Mouse (Mus musculus) cerebellum, postnatal 25 days (tissue): ENCODE results near the gene Syn3.
A peak's percentile ranks its signal among the peaks of the same experiment; 100 is the strongest.

Experiments
- DNase-seq, 2 experiments: peaks; one replicate each; pipeline ENCODE4 v3.0.0; 2021; ENCODE audit warnings: mixed read lengths in 2 of 2

Gene Syn3

DNA sequence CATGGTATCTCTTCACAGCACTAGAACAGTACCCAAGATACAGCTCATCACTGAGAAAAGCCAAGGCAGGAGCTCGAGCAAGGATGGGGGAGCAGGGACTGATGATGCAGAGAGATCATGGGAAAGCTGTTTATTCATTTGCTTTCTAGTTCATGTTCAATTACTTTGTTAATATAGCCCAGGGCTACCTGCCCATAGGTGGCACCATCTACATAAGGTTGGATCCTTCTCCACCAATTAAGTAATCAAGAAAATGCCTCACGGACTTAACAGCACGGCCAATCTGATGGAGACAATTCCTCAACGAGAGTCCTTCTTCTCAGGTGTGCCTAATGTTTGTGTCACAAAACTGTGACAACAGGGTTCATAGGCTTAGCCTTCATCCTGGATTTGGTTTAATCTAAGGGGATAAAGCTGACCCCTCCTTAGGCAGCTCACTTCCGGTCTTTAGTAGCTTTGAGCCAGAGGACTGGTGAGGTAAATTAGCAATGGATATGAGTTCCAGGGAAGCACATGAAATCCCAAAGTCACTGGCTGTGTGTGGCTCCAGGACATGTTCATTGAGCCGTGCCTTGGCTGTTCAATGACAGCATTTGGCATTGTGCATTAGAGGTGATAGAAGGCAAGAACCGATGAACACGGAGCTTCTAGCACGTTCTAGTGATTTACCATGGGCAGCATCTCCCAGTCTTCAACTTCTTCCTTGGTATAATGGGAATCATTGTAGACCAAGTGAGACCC lies 423.6 kb downstream of the Syn3 start:
- DNase-seq, result no peak

DNA sequence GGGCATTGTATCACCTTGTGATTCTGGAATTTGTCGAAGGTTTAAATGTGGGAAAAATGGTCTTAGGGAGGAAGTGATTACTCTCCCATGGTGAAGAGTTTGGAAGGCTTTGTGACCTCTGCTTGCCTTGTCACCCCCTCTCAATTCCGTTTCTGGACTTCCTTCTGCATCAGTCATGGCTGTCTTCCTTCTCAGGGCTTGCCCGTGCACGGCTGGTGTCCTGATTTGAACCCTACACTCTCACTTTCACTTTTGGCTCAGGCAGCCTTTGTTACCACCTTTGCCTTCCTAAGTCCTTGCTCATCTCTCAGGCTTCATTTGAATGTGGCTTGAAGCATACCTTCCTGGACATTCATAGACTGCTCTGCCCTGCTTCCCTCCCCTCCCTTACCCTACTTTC lies 424.6 kb downstream of the Syn3 start:
- no peak for DNase-seq

DNA sequence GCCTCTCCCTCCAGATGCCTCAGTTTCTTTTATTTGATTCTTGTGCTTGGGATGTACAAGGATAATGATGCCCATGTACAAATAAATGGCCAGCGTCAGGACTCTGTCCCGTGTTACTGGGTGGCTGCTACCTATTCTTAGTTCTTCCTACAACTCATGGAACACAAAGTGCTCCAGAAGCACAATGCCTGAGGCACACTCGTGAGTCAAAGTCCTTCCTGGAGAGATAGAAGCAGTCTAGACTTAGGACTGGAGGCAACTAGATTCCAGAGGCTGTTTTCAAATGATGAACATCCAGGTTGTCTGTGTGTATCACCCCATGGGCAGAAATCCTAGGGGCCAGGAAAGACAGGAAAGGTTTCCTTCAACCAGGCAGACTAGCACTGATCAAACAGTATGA lies 427.9 kb downstream of the Syn3 start:
- DNase-seq, result no peak

DNA sequence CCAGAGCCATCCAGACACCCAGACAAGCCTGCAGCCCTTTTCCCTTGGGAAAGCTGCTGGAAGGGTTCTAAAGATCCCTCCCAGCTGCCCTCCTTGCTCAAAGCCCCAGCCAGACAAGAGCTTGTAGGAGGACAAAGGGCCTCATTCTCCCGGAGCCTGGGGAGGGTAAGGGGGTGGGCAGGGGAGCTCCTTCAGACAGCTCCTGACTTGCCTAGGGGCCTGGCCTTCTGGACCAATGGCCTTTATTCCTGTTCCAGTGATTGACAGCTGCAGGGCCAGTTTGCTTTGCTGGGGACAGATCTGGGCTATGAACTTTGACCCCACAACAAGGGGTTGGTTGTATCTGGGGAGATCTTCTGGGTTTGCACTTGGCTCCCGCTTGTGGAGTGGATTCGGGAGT lies 429.4 kb downstream of the Syn3 start:
- no peak for DNase-seq

DNA sequence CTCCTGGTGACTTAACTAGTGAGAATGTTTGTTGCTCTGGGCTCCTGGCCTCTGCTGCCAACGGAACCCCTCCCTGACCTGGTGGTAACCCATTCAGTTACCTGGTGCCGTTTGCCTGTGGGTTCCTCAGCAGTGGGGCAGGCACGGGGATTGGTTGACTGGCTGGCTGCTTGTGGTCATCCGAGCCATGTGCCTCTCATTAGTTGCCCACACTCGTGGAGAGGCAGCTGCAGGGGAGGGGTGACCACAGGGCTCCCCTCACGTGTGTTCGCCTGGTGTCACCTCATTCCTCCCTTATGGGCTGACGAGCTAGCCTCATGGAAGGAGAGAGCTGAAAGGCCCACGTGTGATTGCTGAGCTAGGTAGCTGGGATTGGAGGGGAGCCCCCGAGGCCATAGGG lies 430.8 kb downstream of the Syn3 start:
- no peak for DNase-seq

DNA sequence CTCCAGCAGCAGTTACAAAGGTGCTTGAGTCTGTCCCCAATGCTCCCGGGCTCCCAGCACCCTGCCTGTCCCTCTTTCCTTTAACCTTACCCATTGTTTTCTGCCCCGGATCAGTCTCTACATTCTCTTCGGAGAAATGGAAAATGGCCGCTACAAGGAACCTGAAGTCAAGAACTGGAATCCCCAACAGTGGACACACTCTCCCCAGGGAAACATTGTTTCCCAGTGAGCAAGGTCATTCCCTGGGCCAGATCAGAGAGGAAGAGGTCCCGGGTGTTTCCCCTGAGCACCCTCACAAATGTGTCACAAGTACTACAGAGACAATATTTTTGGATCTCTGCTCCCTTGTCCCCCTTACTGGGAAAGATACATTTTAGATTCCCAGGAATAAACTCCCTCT lies 432.0 kb downstream of the Syn3 start:
- DNase-seq, result no peak

DNA sequence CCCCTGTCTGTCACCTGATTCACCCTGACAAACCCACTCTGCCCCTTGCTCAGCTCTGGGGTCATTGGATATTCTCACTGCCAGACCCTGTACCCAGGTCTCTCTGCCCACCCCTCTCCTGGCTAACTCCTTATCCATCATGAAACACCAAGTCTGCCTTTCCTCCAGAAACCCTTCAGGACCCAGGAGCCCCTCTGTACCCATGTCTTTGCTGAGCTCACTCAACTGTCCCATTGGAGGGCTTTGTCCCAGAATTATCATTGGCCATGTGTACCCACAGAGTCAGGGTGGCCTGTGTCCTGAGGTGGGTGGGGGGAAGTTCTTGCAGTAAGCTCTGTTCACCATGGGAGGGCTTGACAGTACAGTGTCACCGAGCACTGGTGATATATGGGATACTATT lies 433.0 kb downstream of the Syn3 start:
- DNase-seq, result no peak

DNA sequence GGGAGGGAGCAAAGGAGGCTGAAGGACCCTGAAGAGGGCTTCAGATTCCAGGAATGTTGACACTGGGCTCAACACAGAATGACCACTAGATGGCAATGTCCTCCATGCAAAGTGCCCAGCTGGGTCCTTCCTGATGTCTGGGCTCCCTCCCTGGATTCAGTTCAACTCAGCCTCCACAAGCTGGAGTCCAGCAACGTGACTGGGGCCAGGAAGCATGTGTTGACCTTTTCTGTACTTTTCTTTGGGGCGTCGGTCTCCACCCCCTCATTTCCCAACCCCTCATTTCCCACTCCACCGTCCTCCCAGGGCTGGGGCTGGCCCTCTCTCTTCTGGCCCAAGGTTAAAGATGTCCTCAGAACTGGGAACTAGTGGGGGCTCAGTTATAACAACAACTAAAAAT lies 433.8 kb downstream of the Syn3 start:
- peak; percentile 66 to 80 for DNase-seq

DNA sequence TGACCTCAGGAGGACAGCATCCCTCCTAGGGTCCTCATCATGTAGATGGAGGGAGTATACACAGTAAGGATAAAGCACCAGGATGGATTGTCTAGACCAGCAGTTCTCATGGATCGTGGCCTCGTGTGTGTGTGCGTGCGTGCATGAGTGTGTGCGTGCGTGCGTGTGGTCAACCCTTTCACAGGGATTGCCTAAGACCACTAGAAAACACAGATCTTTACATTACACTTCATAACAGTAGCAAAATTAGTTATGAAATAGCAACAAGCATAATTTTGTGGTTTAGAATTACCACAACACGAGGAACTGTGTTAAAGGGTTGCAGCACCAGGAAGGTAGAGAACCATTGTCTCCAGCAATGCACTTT lies 435.7 kb downstream of the Syn3 start:
- no peak for DNase-seq

DNA sequence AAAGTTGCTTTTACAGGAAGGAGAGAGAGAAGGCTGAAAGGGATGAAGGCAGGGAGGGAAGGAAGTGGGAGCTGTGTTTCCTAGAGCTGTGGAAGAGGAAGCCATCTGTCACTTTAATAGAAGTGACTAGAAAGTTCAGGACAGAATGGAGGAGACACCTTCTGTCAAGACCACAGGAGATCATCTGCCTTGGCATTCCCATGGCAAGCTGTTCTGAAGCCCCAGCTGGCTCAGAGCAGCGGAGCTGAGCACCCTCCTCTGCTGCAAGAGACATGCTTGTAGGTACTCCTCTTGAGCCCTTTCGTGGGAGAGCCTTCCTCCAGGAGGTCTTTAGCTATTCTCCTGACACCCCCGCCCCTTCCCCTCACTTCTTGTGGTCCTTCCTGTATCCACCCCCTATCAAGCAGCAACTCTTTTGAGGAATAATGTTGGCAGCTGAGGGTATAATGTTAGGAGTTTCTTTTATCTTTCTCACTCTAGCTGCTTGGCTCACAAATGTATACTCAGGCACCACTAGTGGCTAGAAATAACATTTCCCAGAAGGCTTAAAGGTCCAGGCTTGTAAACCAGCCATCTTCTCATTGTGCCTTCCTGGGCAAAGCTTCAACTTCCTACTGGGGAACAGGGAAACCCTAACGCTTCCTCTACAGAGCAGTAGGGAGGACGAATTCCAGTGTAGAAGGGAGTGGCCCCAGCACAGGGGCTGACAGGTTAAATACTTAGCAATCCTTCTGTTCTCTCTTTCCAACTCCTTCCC lies 436.3 kb downstream of the Syn3 start:
- peak; percentile 65 to 71 for DNase-seq

DNA sequence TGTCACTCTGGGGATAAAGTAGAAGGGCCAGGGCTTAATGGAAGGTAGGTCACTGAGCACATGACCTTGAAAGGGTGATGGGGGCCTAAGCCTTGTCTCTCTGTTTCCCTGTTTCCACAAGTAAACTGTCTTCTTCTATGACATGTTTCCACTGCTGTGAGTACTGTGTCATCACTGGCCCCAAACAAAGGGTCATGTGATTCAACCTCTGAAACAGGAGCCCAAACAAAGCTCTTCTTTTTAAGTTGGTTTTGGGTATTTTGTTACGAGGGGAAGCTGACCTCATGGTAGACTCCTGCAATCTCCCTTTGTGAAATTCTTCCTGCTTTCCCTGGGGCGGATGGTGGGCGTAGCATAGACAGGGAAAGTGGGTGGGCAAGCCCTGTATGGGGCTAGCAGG lies 438.4 kb downstream of the Syn3 start:
- no peak for DNase-seq

DNA sequence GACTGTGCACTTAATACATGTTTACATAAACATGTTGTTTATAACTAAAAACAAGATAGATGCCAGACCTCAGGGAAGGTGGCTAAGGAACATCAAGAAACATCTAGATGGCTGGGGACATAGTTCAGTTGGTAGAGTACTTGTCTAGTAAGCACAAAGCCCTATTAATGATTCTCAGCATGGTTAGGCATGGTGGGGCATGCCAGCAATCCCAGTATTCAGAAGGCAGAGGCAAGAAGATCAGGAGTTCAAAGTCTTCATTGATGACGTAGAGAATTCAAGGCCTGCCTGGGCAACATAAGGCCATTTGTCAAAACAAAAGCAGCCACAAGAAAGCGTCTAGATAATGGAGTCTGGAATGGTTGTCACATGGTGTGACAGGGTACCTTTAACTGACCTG lies 441.0 kb downstream of the Syn3 start:
- no peak for DNase-seq

DNA sequence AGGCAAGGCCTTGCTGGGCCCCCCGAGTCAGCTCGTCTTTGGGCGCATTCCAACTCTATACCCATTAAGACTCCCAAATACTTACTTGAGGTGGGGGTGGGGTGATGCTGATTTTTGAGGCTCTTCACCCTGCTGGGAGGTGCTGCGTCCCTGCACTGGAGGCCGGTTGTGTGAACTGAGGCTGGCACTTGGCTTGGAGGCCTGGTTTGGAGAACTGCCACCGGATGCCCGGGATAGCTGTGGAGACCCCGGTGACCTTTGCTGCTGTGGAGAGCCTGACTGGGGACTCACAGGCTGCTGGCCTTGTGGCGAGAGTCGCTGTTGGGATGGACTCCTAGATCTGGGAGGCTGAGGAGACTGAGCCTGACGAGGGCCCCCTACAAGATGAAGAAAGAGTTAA lies 441.4 kb downstream of the Syn3 start:
- DNase-seq, result no peak

DNA sequence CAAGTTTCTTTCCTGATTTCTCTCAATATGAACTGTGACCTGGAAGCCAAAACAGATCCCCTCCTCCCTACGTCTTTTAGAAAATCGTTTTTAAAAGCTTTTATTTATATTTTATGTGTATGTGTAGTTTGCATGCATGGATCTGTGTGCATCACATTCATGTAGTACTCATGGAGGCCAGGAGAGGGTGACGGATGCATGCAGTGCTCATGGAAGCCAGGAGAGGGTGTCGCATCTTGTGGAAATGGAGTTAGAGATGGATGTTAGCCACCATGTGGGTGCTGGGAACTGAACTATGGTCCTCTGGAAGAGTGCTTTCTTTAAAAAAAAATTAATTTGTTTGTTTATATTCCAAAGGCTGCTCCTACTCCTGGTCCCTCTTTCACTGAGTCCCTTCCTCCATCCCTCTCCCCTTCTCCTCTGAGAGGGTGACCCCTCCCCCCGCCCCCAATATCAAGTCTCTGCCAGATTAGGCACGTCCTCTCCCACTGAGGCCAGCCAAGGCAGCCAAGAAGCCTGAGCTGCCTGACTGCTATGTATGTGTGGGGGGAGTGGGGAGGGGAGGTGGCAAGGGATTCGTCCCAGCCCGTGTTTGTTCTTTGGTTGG lies 442.3 kb downstream of the Syn3 start:
- DNase-seq, result no peak

DNA sequence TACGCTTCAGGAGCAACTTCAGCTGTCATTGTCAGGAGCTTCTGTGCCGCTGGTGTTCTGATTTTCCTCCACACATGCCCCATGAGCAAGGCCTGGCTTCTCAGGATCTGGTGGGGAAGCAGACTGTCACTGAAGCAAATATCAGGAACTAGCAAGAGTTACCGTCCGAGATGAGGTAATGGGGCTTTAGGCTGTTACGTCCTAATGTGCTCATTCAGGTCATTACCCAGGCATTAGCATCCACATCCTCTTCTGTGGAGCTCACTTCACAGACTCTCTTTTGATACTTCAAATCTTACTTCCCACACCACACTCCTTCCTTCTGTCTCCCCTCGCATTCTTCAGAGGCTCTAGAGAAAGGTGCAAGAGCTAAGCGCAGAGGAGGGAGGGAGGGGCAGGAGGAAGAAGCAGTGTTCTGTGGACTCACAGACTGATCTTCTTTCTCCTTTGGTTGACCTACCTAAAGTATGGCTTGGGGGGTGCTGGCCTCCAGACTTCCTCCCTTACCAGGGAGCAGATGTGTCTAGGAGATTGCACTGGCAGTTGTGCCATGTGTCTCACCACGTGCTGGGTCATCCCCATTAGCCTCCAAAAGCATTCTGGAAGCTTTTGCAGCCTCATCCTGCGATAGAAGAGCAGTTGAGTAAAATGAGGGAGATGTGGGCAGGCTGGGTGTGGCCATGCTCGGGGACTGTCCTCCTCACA lies 445.7 kb downstream of the Syn3 start:
- no peak for DNase-seq

DNA sequence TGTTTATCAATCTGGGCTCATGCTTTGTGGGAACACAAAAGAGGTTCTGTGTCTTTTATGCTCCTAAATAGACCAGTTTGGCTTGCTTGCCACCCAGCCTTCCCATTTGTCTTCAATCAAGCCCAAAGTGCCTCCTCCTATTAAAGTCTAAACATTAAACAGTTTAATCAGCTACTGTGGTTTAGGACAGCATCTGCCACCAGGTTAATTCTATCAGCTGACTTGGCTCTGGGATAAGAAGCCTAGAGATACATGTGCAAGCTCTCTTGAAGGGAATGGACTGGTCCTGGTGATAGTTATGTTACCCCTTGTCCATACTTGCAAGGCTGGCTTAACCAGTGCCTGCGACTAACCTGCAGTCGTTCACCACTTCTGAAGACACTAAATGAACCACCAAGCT lies 448.2 kb downstream of the Syn3 start:
- DNase-seq, result no peak

DNA sequence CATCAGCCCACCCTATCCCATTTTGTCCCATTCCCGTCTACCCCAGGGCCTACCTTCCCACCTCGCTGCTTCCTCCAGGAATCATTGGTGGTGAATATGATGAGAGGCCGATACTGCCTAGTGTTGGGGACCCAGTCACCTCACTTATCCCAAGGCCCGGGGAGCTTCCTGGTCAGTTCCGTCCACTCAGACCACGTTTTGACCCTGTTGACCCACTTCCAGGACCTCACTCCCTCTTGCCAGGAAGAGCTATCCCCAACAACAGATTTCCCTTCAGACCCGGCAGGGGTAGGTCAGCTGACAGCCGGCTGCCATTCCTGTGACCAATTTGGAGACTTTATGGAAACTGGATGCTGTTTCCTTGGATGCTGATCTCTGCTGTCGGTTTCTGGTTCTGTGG lies 450.9 kb downstream of the Syn3 start:
- DNase-seq, result no peak

DNA sequence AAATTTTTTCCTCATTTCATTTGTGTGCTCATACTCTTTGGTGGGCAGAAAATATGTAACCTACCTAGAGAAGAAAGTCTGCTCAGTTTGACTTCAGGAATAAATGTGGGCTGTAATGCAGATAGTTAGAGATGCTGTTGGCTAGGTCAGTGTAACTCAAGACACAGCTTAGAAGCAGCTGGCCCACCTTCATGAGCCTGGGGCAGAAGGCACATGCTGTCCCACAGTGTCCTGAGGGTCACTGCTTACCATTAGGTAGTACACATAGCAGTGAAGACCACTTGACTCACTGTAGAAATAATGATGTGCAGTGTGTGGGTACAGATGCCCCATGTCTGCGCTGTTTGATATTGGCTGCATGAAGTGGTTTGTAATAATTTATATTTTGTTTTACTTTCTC lies 452.3 kb downstream of the Syn3 start:
- no peak for DNase-seq

DNA sequence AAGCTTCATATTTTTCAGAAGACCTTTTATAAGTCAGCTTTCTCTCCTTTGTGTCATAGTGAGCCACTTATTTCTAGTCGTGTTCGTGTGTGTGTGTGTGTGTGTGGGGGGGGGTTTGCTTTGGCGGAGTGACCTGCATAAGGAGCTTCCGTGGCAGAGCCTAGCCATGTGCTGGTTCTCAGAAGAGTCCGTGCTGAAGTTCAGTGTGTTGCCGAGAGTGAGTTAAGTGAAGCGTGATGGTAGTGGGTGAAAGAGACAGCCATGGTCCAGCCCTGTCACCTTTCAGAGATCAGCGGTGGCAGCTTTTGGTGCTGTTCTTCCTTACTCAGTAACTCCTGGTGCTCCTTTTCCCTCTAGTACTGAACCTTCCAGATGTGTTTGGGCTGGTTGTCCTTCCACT lies 454.6 kb downstream of the Syn3 start:
- no peak for DNase-seq

DNA sequence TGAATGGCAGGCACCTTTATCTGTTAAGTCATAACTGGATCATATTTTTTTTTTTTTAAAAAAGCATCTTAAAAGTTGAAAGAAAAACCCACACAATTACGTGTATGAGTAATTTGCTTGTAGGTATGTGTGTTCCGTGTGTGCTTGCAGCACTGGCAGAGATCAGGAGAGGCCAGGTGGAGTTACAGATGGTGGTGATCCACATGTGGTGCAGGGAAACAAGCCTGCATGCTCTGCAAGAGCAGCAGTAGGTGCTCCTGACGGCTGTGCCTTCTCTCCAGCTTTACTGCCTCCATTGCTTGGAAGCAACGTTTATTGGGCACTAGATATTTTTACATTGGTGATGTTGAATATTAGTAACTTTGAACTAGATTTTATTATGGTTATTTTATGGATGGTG lies 455.0 kb downstream of the Syn3 start:
- DNase-seq, result peak; percentile 46 to 62

DNA sequence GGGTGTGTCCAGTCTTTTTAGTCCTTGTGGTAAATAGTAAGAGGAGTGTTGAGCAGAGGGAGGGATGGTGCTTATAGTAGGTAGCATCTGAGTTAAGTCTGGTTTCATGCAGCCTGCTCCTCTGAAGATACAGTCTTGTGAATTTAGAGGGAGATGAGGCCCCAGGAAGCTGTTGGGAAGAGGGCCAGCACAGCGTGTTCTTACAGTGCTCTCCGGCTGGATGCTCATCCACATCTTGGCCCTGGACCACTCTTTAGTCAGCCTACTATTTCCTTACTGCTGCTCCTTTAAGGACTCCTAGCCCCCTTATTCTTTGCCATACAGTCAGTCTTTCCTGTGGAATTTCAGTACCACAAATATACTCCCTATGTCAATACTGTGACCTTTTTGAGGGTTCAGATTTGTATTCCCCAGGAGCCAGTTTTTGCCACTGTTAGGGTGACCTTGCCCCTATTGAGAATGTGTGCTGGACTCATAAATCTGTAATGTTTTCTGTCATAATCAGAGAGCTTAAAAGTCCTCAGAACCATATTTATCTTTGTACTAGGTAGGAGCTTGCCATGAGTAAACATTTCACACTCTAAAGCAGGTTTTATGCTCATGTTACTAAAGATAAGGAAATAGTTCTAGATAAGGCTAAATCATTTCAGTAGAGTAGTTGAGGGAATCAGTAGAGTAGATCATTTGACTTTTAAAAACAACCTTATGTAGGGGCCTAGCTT lies 464.5 kb downstream of the Syn3 start:
- no peak for DNase-seq

DNA sequence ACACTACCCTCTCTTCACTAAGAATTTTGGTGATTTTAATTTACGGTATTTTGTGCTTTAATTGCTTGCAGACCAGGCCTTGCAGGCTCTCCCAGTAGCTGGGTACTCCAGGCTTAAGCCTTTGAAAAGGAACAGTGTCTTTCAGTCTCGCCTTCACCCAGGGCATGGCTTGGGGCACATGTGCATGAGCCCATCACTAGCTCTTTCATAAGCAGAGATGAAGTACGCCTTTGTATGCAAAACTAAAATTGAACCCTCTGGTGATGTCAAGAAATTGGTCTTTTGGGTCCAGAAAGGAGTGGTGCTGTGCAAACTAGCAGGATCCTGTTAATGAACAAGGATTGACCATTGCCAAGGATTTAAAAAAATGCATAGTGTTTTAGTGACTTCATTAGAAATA lies 466.2 kb downstream of the Syn3 start:
- DNase-seq, result no peak

DNA sequence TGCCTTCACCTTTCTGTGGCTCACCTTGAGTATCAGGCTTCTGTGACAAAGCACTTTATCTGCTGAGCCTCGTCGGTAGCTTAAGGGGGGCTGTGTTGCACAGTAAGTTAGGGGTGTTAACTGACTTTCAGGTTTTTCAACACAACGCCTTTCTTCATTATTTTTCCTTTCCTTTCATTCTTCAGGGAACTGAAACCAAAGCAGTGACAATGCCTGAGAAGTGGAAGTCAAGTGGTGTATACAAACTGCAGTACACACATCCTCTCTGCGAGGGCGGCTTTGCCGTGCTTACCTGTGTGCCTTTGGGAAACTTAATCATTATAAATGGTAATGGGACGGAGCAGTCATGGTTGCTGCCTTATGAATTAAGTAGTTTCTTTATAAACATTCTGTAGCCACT lies 468.0 kb downstream of the Syn3 start:
- DNase-seq, result no peak
